In the genomic region with DNA sequence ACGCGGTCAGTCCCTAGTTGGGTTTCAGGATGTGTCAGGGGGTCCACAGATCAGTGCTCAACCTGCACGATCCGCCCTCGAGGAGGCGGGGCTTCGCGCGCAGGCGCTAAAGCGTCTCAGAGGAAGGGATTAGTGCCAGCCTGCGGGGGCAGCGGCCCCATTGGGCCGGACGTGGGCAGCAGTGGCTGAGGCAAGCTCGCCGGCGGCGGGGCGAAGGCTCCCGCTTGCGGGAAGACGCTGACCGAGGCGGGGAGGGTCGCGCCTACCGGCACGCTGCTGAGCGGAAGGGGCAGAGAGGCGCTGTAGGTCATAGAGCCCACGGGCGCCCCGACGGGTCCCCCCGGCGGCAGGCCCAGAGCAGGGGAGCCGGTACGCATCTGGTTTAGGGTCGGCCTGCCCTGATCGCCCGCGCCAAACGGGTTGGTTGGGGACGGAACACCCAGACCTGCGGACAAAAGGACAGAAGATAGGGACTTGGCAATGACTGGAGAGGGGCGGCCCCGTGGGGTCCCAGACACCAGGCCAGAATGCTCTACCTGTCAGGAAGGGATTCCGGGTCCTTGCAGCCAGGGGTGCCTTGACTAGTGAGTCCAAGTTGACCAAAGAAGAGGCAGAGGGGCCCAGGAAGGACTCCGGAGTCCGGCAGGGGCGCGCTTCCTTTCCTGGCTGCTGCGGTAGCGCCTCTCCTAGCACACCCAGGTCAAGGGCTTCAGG, we compare ENCODE assay signal across 9 mouse cellular contexts. TPM values are rescaled to one million over a fixed set of nuclear protein-coding genes. Genes with fewer than 3 reads are reported as not detected.
DNase-seq lines count a peak whose midpoint lies in the region; ATAC-seq and TF ChIP-seq lines count a peak whose summit lies in the region.
"Had no signal": no experiment of that assay in that cellular context is flagged by ENCODE, and none has a peak within 500 bp of the region (broad histone marks: within the 10 kb centered on the region; RNA-seq: fewer than 3 reads in every experiment).

No protein-coding gene starts in this region.

- no peak for DNase-seq in heart, embryonic 10.5 days (ENCODE audit: low spot score)
- DNase-seq in heart, postnatal 10 days, result no peak
- DNase-seq in Muller cell, postnatal 12 days (ENCODE audit: inconsistent ontology term), result peak; percentile 75
- DNase-seq in liver, postnatal 0 days, result peak; percentile 46
- DNase-seq in right cerebral cortex, postnatal 4 days, result peak; percentile 73
- DNase-seq in gastrocnemius, postnatal 14 days, result no peak

- 4% methylated on average over 55 of the region's 55 CpGs for WGBS in heart, embryonic 10.5 days
- WGBS in embryonic facial prominence, embryonic 12.5 days, result 6% methylated on average over 55 of the region's 55 CpGs
- WGBS in intestine, embryonic 15.5 days, result 9% methylated on average over 55 of the region's 55 CpGs
- WGBS in liver, postnatal 0 days (ENCODE audit: insufficient replicate concordance), result 3% methylated on average over 53 of the region's 55 CpGs

- peak overlapping the region; percentile 84 for H3K27ac ChIP-seq in heart, embryonic 10.5 days
- 0 out of 2 replicates have a peak overlapping the region, but pooled peaks have one; percentile 1 for H3K27ac ChIP-seq in embryonic facial prominence, embryonic 12.5 days
- no peak overlapping the region for H3K27ac ChIP-seq in intestine, embryonic 15.5 days
- H3K27ac ChIP-seq in liver, postnatal 0 days (ENCODE audit: low read depth), result no peak overlapping the region

- H3K4me3 ChIP-seq in heart, embryonic 10.5 days, result peak overlapping the region; percentile 65
- H3K4me3 ChIP-seq in embryonic facial prominence, embryonic 12.5 days, result peak overlapping the region; percentile 57
- H3K4me3 ChIP-seq in intestine, embryonic 15.5 days (replicated peaks), result peak overlapping the region; percentile 44
- peak overlapping the region; percentile 47 for H3K4me3 ChIP-seq in liver, postnatal 0 days (ENCODE audit: low read depth, low read length)

- peak overlapping the region; percentile 67 for H3K9ac ChIP-seq in embryonic facial prominence, embryonic 12.5 days
- peak overlapping the region; percentile 42 for H3K9ac ChIP-seq in intestine, embryonic 15.5 days
- peak overlapping the region; percentile 60 for H3K9ac ChIP-seq in liver, postnatal 0 days (replicated peaks)

- intact Hi-C loops in heart, postnatal 10 days (cut with DNase I), result no loop called here
- intact Hi-C loops in gastrocnemius, postnatal 14 days (cut with DNase I; ENCODE audit: low total_unique reads), result no loop called here

- H3K36me3 ChIP-seq in heart, embryonic 10.5 days, result peaks cover 25% of the 10 kb centered on the region
- H3K36me3 ChIP-seq in embryonic facial prominence, embryonic 12.5 days, result no peaks in the 10 kb centered on the region
- H3K36me3 ChIP-seq in intestine, embryonic 15.5 days, result no peaks in the 10 kb centered on the region
- no peaks in the 10 kb centered on the region for H3K36me3 ChIP-seq in liver, postnatal 0 days (replicated peaks; ENCODE audit: insufficient read depth, low read length)
- H3K36me3 ChIP-seq: G1E had no signal

- no peaks in the 10 kb centered on the region for H3K9me3 ChIP-seq in heart, embryonic 10.5 days
- no peaks in the 10 kb centered on the region for H3K9me3 ChIP-seq in embryonic facial prominence, embryonic 12.5 days
- no peaks in the 10 kb centered on the region for H3K9me3 ChIP-seq in intestine, embryonic 15.5 days
- H3K9me3 ChIP-seq in liver, postnatal 0 days (ENCODE audit: low read length), result no peaks in the 10 kb centered on the region
- H3K9me3 ChIP-seq: G1E had no signal

- peaks cover 37% of the 10 kb centered on the region for H3K4me1 ChIP-seq in heart, embryonic 10.5 days
- peaks cover 20% of the 10 kb centered on the region for H3K4me1 ChIP-seq in embryonic facial prominence, embryonic 12.5 days
- peaks cover 12% of the 10 kb centered on the region; the same call in 1 of the 2 replicates for H3K4me1 ChIP-seq in intestine, embryonic 15.5 days (replicated peaks)
- H3K4me1 ChIP-seq in liver, postnatal 0 days (ENCODE audit: insufficient read depth), result peaks cover 5% of the 10 kb centered on the region; the same call in 1 of the 2 replicates

- peaks cover 83% of the 10 kb centered on the region for H3K27me3 ChIP-seq in heart, embryonic 10.5 days (ENCODE audit: insufficient read depth, poor library complexity, severe bottlenecking)
- H3K27me3 ChIP-seq in embryonic facial prominence, embryonic 12.5 days, result peaks cover 32% of the 10 kb centered on the region
- H3K27me3 ChIP-seq in intestine, embryonic 15.5 days (replicated peaks), result 0 out of 2 replicates have a peak, but pooled peaks cover 5% of the 10 kb centered on the region
- H3K27me3 ChIP-seq in liver, postnatal 0 days (ENCODE audit: insufficient read depth, low read length), result peaks cover 31% of the 10 kb centered on the region

- TF ChIP-seq EP300 in liver, postnatal 0 days (IDR thresholded peaks at IDR 0.05; ENCODE audit: low read depth), result no peak

- no peak for ATAC-seq in embryonic facial prominence, embryonic 12.5 days (ENCODE audit: insufficient number of reproducible peaks, insufficient read depth, low FRiP score, low TSS enrichment)
- peak; percentile 67 for ATAC-seq in intestine, embryonic 15.5 days
- ATAC-seq in liver, postnatal 0 days, result no peak

- H3K4me2 ChIP-seq in embryonic facial prominence, embryonic 12.5 days (replicated peaks), result peak overlapping the region; percentile 83
- H3K4me2 ChIP-seq in intestine, embryonic 15.5 days (replicated peaks), result peak overlapping the region; percentile 78
- peak overlapping the region; percentile 76 for H3K4me2 ChIP-seq in liver, postnatal 0 days (ENCODE audit: low read depth, low read length)

- no peak for TF ChIP-seq CTCF in liver, postnatal 0 days (IDR thresholded peaks at IDR 0.05; ENCODE audit: low read depth)

RNA-seq across cellular contexts. Expression of a gene that starts 5.2 kb away (rescaled TPM):
- not detected in 2 replicates for polyA plus RNA-seq in heart, embryonic 10.5 days (2016; fragmentation: Nextera tagmentation; extraction: Ambion mirVana)
- total RNA-seq in heart, postnatal 10 days (2021), result 1 to 10 TPM in 1 of 2 experiments, under 1 TPM in 1; 0.31 to 1.2 TPM
- polyA plus RNA-seq in embryonic facial prominence, embryonic 12.5 days (2016; fragmentation: Nextera tagmentation; extraction: Ambion mirVana), result 0.29 and 0.43 TPM in 2 replicates
- 0.06 TPM in 1 of 2 replicates, not detected in the other for polyA plus RNA-seq in intestine, embryonic 15.5 days (2015; fragmentation: Nextera tagmentation; extraction: Ambion mirVana)
- not detected in 2 replicates for polyA plus RNA-seq in liver, postnatal 0 days (2015; fragmentation: Nextera tagmentation; extraction: Ambion mirVana)
- not detected for total RNA-seq in gastrocnemius, postnatal 14 days (2021)
- total RNA-seq: G1E had no signal
- polyA plus RNA-seq: G1E had no signal

RNA-seq across cellular contexts. Expression of a gene that starts 8.6 kb away (rescaled TPM):
- 7.7 and 14.2 TPM in 2 replicates for polyA plus RNA-seq in heart, embryonic 10.5 days (2016; fragmentation: Nextera tagmentation; extraction: Ambion mirVana)
- 10 to 100 TPM; 26.5 to 26.7 TPM for total RNA-seq in heart, postnatal 10 days (2021)
- polyA plus RNA-seq in embryonic facial prominence, embryonic 12.5 days (2016; fragmentation: Nextera tagmentation; extraction: Ambion mirVana), result 2.7 and 4.2 TPM in 2 replicates
- 2.1 and 3.3 TPM in 2 replicates for polyA plus RNA-seq in intestine, embryonic 15.5 days (2015; fragmentation: Nextera tagmentation; extraction: Ambion mirVana)
- 0.21 and 0.22 TPM in 2 replicates for polyA plus RNA-seq in liver, postnatal 0 days (2015; fragmentation: Nextera tagmentation; extraction: Ambion mirVana)
- under 1 TPM; 0.09 to 0.25 TPM for total RNA-seq in gastrocnemius, postnatal 14 days (2021)
- total RNA-seq: G1E had no signal
- polyA plus RNA-seq: G1E had no signal

RNA-seq across cellular contexts. Expression of a gene that starts 17.2 kb away (rescaled TPM):
- 1.5 and 2.4 TPM in 2 replicates for polyA plus RNA-seq in heart, embryonic 10.5 days (2016; fragmentation: Nextera tagmentation; extraction: Ambion mirVana)
- total RNA-seq in heart, postnatal 10 days (2021), result 10 to 100 TPM; 33.4 to 41.3 TPM
- 31.6 and 37.2 TPM in 2 replicates for polyA plus RNA-seq in embryonic facial prominence, embryonic 12.5 days (2016; fragmentation: Nextera tagmentation; extraction: Ambion mirVana)
- polyA plus RNA-seq in intestine, embryonic 15.5 days (2015; fragmentation: Nextera tagmentation; extraction: Ambion mirVana), result 5.2 and 7.9 TPM in 2 replicates
- 0.14 and 0.29 TPM in 2 replicates for polyA plus RNA-seq in liver, postnatal 0 days (2015; fragmentation: Nextera tagmentation; extraction: Ambion mirVana)
- 1 to 10 TPM; 4.9 to 6.1 TPM for total RNA-seq in gastrocnemius, postnatal 14 days (2021)
- polyA plus RNA-seq: G1E had no signal

RNA-seq across cellular contexts. Expression of a gene that starts 30.4 kb away (rescaled TPM):
- polyA plus RNA-seq in heart, embryonic 10.5 days (2016; fragmentation: Nextera tagmentation; extraction: Ambion mirVana), result 9.3 and 12.5 TPM in 2 replicates
- total RNA-seq in heart, postnatal 10 days (2021), result 1 to 10 TPM; 3.9 to 4.9 TPM
- 2.5 and 3.7 TPM in 2 replicates for polyA plus RNA-seq in embryonic facial prominence, embryonic 12.5 days (2016; fragmentation: Nextera tagmentation; extraction: Ambion mirVana)
- 2.0 and 2.2 TPM in 2 replicates for polyA plus RNA-seq in intestine, embryonic 15.5 days (2015; fragmentation: Nextera tagmentation; extraction: Ambion mirVana)
- polyA plus RNA-seq in liver, postnatal 0 days (2015; fragmentation: Nextera tagmentation; extraction: Ambion mirVana), result 0.13 TPM in 1 of 2 replicates, not detected in the other
- under 1 TPM in 1 of 2 experiments, not detected in 1; 0.13 TPM for total RNA-seq in gastrocnemius, postnatal 14 days (2021)
- total RNA-seq: G1E had no signal
- polyA plus RNA-seq: G1E had no signal

RNA-seq across cellular contexts. Expression of a gene that starts 57.9 kb away (rescaled TPM):
- 3.2 and 6.9 TPM in 2 replicates for polyA plus RNA-seq in heart, embryonic 10.5 days (2016; fragmentation: Nextera tagmentation; extraction: Ambion mirVana)
- 10 to 100 TPM in 1 of 2 experiments, 1 to 10 TPM in 1; 9.8 to 10.2 TPM for total RNA-seq in heart, postnatal 10 days (2021)
- polyA plus RNA-seq in embryonic facial prominence, embryonic 12.5 days (2016; fragmentation: Nextera tagmentation; extraction: Ambion mirVana), result 5.0 and 5.7 TPM in 2 replicates
- polyA plus RNA-seq in intestine, embryonic 15.5 days (2015; fragmentation: Nextera tagmentation; extraction: Ambion mirVana), result 2.8 and 3.4 TPM in 2 replicates
- 1.7 and 1.9 TPM in 2 replicates for polyA plus RNA-seq in liver, postnatal 0 days (2015; fragmentation: Nextera tagmentation; extraction: Ambion mirVana)
- 1 to 10 TPM; 2.2 to 2.6 TPM for total RNA-seq in gastrocnemius, postnatal 14 days (2021)

Comparison
In these comparisons a context has a peak if more than half of its experiments do, and no peak if none do; other contexts are left out.
1. DNase-seq: peak in Muller cell, postnatal 12 days (single experiment), liver, postnatal 0 days (single experiment) and right cerebral cortex, postnatal 4 days (single experiment); none in heart, embryonic 10.5 days (single experiment), heart, postnatal 10 days (0 of 2) and gastrocnemius, postnatal 14 days (single experiment).
2. H3K27ac ChIP-seq: peak in heart, embryonic 10.5 days (single experiment) and embryonic facial prominence, embryonic 12.5 days (single experiment); none in intestine, embryonic 15.5 days (single experiment) and liver, postnatal 0 days (single experiment).
3. Peak in every context shown above with its lines, with median percentiles within 50 percentile points of each other: H3K4me3 ChIP-seq, H3K4me2 ChIP-seq and H3K9ac ChIP-seq.